Mouse (Mus musculus) lung, postnatal 0 days (tissue): Measurements from ENCODE around the gene Ube3b.

Experiments
- CTCF ChIP-seq: IDR thresholded peaks from 2 replicates; pipeline ENCODE4 v1.5.1; 2016; ENCODE audit warnings: antibody characterized with exemption, mild to moderate bottlenecking
- EP300 ChIP-seq: IDR thresholded peaks from 2 replicates; pipeline ENCODE4 v1.6.1; 2016; ENCODE audit warnings: antibody characterized with exemption, mild to moderate bottlenecking, control low read depth

- TF ChIP-seq CTCF (no peak), EP300 (peak; percentile 71)
Observed at GRCm38 (mm10) chr5:114378936-114379335, 1.5 kb upstream of the Ube3b start.
